ENCODE assay signal across 8 mouse cellular contexts in genomic region chr4:147905090-147905659, GRCm38 (mm10). TPM values are rescaled to one million over a fixed set of nuclear protein-coding genes. Genes with fewer than 3 reads are reported as not detected.
DNase-seq lines count a peak whose midpoint lies in the region; ATAC-seq and TF ChIP-seq lines count a peak whose summit lies in the region.

No protein-coding gene starts in this region.

- 0 out of 2 replicates have a peak, but pooled peaks have one; percentile 15 for TF ChIP-seq EP300 in heart, postnatal 0 days (IDR thresholded peaks at IDR 0.05; ENCODE audit: low read depth)

- DNase-seq in layer of hippocampus, adult 9-10 months (ENCODE audit: low spot score) = peak; percentile 27
- DNase-seq in layer of hippocampus, adult 11-12 months (ENCODE audit: low spot score) = no peak
- no peak for DNase-seq in embryonic facial prominence, embryonic 10.5 days (ENCODE audit: low spot score)
- DNase-seq in heart, postnatal 0 days (ENCODE audit: low spot score) = no peak
- no peak for DNase-seq in spleen, postnatal 4 days (ENCODE audit: low spot score in 2 of 2)
- DNase-seq in layer of hippocampus, adult 9-11 months = no peak
- DNase-seq in kidney, adult 8-10 months = no peak

- H3K4me2 ChIP-seq in heart, postnatal 0 days (ENCODE audit: low read depth, low read length) = peak overlapping the region; percentile 64

- peak overlapping the region; percentile 95 for H3K4me3 ChIP-seq in embryonic facial prominence, embryonic 10.5 days
- H3K4me3 ChIP-seq in heart, postnatal 0 days (ENCODE audit: low read depth, low read length) = peak overlapping the region; percentile 86
- H3K4me3 ChIP-seq in megakaryocyte, embryonic 14.5 days (replicated peaks) = peak overlapping the region; percentile 98

- peaks cover 38% of the 10 kb centered on the region for H3K36me3 ChIP-seq in embryonic facial prominence, embryonic 10.5 days (replicated peaks)
- H3K36me3 ChIP-seq in heart, postnatal 0 days (replicated peaks; ENCODE audit: control insufficient read depth, insufficient read depth, low read length) = peaks cover 17% of the 10 kb centered on the region
- H3K36me3 ChIP-seq in megakaryocyte, embryonic 14.5 days (replicated peaks; ENCODE audit: low read length) = peaks cover 38% of the 10 kb centered on the region

- H3K9ac ChIP-seq in heart, postnatal 0 days (replicated peaks; ENCODE audit: low read depth, low read length) = peak overlapping the region; percentile 89

- ATAC-seq in heart, postnatal 0 days (ENCODE audit: insufficient read depth, low read depth) = peak; percentile 37

- H3K9me3 ChIP-seq in embryonic facial prominence, embryonic 10.5 days = no peaks in the 10 kb centered on the region
- no peaks in the 10 kb centered on the region for H3K9me3 ChIP-seq in heart, postnatal 0 days (replicated peaks; ENCODE audit: control insufficient read depth, low read length)
- no peaks in the 10 kb centered on the region for H3K9me3 ChIP-seq in megakaryocyte, embryonic 14.5 days

- 2% methylated on average over 8 of the region's 8 CpGs for WGBS in embryonic facial prominence, embryonic 10.5 days
- WGBS in heart, postnatal 0 days = 0% methylated on average over 8 of the region's 8 CpGs

- H3K27me3 ChIP-seq in embryonic facial prominence, embryonic 10.5 days (replicated peaks; ENCODE audit: low read depth, poor library complexity, severe bottlenecking) = no peaks in the 10 kb centered on the region
- no peaks in the 10 kb centered on the region for H3K27me3 ChIP-seq in heart, postnatal 0 days (ENCODE audit: control insufficient read depth, insufficient read depth, low read length)
- H3K27me3 ChIP-seq in megakaryocyte, embryonic 14.5 days (replicated peaks) = peaks cover 7% of the 10 kb centered on the region

- H3K4me1 ChIP-seq in embryonic facial prominence, embryonic 10.5 days = peaks cover 13% of the 10 kb centered on the region
- H3K4me1 ChIP-seq in heart, postnatal 0 days (ENCODE audit: control insufficient read depth, insufficient read depth) = peaks cover 24% of the 10 kb centered on the region
- H3K4me1 ChIP-seq in megakaryocyte, embryonic 14.5 days = peaks cover 41% of the 10 kb centered on the region

- H3K27ac ChIP-seq in embryonic facial prominence, embryonic 10.5 days (replicated peaks) = peak overlapping the region; percentile 100
- peak overlapping the region; percentile 90 for H3K27ac ChIP-seq in heart, postnatal 0 days (ENCODE audit: low read depth)

- TF ChIP-seq CTCF in heart, postnatal 0 days (IDR thresholded peaks at IDR 0.05; ENCODE audit: low read depth) = no peak

RNA-seq across cellular contexts. Expression of gene Mfn2, which starts 0.7 kb away (rescaled TPM):
- 38.2 and 38.6 TPM in 2 replicates for polyA plus RNA-seq in embryonic facial prominence, embryonic 10.5 days (2016; fragmentation: Nextera tagmentation; extraction: Ambion mirVana)
- total RNA-seq in heart, postnatal 0 days (2014; rRNA removed; ENCODE audit: low replicate concordance) = 251 and 256 TPM in 2 replicates
- 188 and 230 TPM in 2 replicates for polyA plus RNA-seq in heart, postnatal 0 days (2015; fragmentation: Nextera tagmentation; extraction: Ambion mirVana)
- 19.0 and 25.4 TPM in 2 replicates for polyA plus RNA-seq in megakaryocyte, embryonic 14.5 days (2012; ENCODE audit: insufficient read depth, low replicate concordance)

RNA-seq across cellular contexts. Expression of gene Plod1, which starts 31.4 kb away (rescaled TPM):
- polyA plus RNA-seq in embryonic facial prominence, embryonic 10.5 days (2016; fragmentation: Nextera tagmentation; extraction: Ambion mirVana) = 30.9 and 31.0 TPM in 2 replicates
- total RNA-seq in heart, postnatal 0 days (2014; rRNA removed; ENCODE audit: low replicate concordance) = 84.0 and 107 TPM in 2 replicates
- 48.9 and 55.6 TPM in 2 replicates for polyA plus RNA-seq in heart, postnatal 0 days (2015; fragmentation: Nextera tagmentation; extraction: Ambion mirVana)
- 11.8 and 14.9 TPM in 2 replicates for polyA plus RNA-seq in megakaryocyte, embryonic 14.5 days (2012; ENCODE audit: insufficient read depth, low replicate concordance)

RNA-seq across cellular contexts. Expression of gene 2510039O18Rik, which starts 35.5 kb away (rescaled TPM):
- 10.6 and 12.2 TPM in 2 replicates for polyA plus RNA-seq in embryonic facial prominence, embryonic 10.5 days (2016; fragmentation: Nextera tagmentation; extraction: Ambion mirVana)
- 76.2 and 82.2 TPM in 2 replicates for total RNA-seq in heart, postnatal 0 days (2014; rRNA removed; ENCODE audit: low replicate concordance)
- polyA plus RNA-seq in heart, postnatal 0 days (2015; fragmentation: Nextera tagmentation; extraction: Ambion mirVana) = 8.9 and 10.4 TPM in 2 replicates
- polyA plus RNA-seq in megakaryocyte, embryonic 14.5 days (2012; ENCODE audit: insufficient read depth, low replicate concordance) = 87.3 and 131 TPM in 2 replicates

RNA-seq across cellular contexts. Expression of gene Fv1, which starts 36.4 kb away (rescaled TPM):
- 14.8 and 15.5 TPM in 2 replicates for polyA plus RNA-seq in embryonic facial prominence, embryonic 10.5 days (2016; fragmentation: Nextera tagmentation; extraction: Ambion mirVana)
- total RNA-seq in heart, postnatal 0 days (2014; rRNA removed; ENCODE audit: low replicate concordance) = 3.2 and 9.4 TPM in 2 replicates
- polyA plus RNA-seq in heart, postnatal 0 days (2015; fragmentation: Nextera tagmentation; extraction: Ambion mirVana) = 5.9 and 6.1 TPM in 2 replicates
- polyA plus RNA-seq in megakaryocyte, embryonic 14.5 days (2012; ENCODE audit: insufficient read depth, low replicate concordance) = not detected in 2 replicates

RNA-seq across cellular contexts. Expression of gene Miip, which starts 36.6 kb away (rescaled TPM):
- 64.2 and 66.1 TPM in 2 replicates for polyA plus RNA-seq in embryonic facial prominence, embryonic 10.5 days (2016; fragmentation: Nextera tagmentation; extraction: Ambion mirVana)
- total RNA-seq in heart, postnatal 0 days (2014; rRNA removed; ENCODE audit: low replicate concordance) = 24.0 and 73.6 TPM in 2 replicates
- 18.0 and 19.2 TPM in 2 replicates for polyA plus RNA-seq in heart, postnatal 0 days (2015; fragmentation: Nextera tagmentation; extraction: Ambion mirVana)
- polyA plus RNA-seq in megakaryocyte, embryonic 14.5 days (2012; ENCODE audit: insufficient read depth, low replicate concordance) = 44.2 and 60.2 TPM in 2 replicates
